Mouse (Mus musculus) T-helper 17 cell (primary cell): ENCODE results near the gene Sgk1.

Source experiments
- in situ Hi-C, 2 experiments: fragments of 300-600 bp; cut with MboI, MseI; formaldehyde crosslinking; loops; 1 replicate in 1 of 2; 2 replicates in 1 of 2; pipeline ENCODE4 v1.15.1; 2025; ENCODE audit warnings: high pct_unique_total_duplicates in 2 of 2

Gene Sgk1

GRCm38 (mm10) chr10:21997550-21998204, 115.7 kb downstream of the Sgk1 start:
- in situ Hi-C loops, result loop anchor here in 1 of 2 experiments (5.0 to 10.0 kb wide), 3 partner anchors 395 to 1003 kb away; no protein-coding TSS in a partner anchor

DNA sequence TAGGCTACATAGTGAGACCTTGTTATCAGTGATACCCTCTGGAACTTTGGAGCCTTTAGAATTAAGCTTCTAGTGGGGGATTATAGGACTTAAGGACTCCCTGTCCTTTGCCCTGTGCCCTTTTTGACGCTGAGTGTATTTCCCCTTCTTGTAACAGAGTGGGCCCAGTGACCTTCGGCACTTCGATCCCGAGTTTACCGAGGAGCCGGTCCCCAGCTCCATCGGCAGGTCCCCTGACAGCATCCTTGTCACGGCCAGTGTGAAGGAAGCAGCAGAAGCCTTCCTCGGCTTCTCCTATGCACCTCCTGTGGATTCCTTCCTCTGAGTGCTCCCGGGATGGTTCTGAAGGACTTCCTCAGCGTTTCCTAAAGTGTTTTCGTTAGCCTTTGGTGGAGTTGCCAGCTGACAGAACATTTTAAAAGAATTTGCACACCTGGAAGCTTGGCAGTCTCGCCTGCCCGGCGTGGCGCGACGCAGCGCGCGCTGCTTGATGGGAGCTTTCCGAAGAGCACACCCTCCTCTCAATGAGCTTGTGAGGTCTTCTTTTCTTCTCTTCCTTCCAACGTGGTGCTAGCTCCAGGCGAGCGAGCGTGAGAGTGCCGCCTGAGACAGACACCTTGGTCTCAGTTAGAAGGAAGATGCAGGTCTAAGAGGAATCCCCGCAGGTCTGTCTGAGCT, 116.7 kb downstream of the Sgk1 start:
- in situ Hi-C loops, result loop anchor here in 1 of 2 experiments (5.0 to 10.0 kb wide), 3 partner anchors 396 to 1004 kb away; no protein-coding TSS in a partner anchor

GRCm38 (mm10) chr10:22000491-22001306, 118.7 kb downstream of the Sgk1 start:
- in situ Hi-C loops, result loop anchor here (5.0 to 10.0 kb wide), 2 partner anchors 406 to 618 kb away; partner anchors contain the start of gene 1700020N01Rik (in 1 of the 2)

- in situ Hi-C loops, result loop anchor here (5.0 to 10.0 kb wide), 2 partner anchors 407 to 619 kb away; partner anchors contain the start of gene 1700020N01Rik (in 1 of the 2)
Observed at GRCm38 (mm10) chr10:22001621-22002020, 119.6 kb downstream of the Sgk1 start.

DNA sequence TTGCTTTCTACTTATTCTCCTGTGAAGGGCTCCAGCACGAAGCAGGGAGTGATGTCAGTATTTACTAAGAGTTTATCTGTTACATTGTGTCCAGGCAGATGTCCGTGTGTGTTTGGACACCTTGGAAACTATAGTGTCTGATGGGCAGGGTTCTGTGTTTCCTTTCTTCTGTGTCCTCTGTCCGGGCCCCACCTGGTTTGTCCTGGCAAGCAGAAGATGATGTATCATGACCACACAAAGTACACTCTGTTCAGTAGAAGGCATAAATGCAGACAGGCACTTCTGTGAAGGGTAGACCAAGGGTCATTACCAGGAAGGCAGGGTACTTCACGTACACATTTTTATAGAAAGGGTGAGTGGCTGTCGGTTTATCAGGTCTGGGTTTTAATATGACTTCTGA, 122.8 kb downstream of the Sgk1 start:
- in situ Hi-C loops, result loop anchor here (5.0 to 10.0 kb wide), 3 partner anchors 410 to 622 kb away; partner anchors contain the start of gene 1700020N01Rik (in 1 of the 2)

DNA sequence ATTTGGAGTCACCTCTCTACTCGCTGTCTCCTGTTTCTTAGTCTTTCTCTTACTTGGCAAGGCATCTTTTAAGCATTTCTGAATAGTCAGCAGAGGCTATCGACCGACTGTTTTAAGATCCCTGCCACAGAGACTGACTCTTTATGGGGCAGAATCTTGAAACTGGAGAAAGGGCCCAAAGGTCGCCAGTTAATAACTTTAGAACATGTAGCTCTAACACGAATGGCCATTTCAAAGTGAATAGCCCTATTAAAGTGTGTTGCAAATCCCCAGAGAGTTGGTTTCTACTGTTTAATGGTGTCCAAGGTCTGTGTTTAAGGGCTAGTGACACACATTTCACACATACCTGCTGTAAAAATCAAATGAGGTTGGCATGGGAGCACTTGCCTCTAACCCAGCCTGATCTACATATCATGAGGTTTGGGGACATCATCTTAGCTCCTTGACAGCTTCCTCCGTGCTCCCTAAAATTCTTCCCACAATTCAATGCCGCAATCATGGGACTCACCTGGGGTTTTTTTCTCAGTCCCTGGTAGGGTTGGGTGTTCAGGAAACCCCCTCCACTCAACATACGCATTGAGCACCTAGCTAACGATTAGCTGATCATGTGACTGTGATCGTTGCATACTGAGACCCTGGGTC, 125.3 kb downstream of the Sgk1 start:
- in situ Hi-C loops, result loop anchor here in 1 of 2 experiments (5.0 to 10.0 kb wide), 3 partner anchors 412 to 625 kb away; partner anchors contain the start of gene 1700020N01Rik

DNA sequence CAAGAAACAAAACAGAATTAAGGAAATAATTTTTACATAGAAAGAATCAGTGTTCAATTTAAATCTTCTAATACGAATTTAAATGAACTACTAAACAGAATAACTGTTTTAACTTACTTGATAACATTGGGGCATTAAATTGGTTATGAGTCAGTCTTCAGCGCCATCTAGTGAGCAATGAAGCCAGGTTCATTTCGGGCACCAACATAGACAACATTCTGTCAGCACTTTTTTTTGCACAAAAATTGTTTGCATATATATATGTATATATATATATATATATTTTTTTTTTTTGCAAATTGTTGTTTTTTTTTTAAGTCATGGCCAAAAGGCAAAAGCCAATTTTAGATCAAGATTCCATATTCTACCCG, 125.8 kb downstream of the Sgk1 start:
- in situ Hi-C loops, result loop anchor here in 1 of 2 experiments (5.0 to 10.0 kb wide), 3 partner anchors 413 to 625 kb away; partner anchors contain the start of gene 1700020N01Rik

DNA sequence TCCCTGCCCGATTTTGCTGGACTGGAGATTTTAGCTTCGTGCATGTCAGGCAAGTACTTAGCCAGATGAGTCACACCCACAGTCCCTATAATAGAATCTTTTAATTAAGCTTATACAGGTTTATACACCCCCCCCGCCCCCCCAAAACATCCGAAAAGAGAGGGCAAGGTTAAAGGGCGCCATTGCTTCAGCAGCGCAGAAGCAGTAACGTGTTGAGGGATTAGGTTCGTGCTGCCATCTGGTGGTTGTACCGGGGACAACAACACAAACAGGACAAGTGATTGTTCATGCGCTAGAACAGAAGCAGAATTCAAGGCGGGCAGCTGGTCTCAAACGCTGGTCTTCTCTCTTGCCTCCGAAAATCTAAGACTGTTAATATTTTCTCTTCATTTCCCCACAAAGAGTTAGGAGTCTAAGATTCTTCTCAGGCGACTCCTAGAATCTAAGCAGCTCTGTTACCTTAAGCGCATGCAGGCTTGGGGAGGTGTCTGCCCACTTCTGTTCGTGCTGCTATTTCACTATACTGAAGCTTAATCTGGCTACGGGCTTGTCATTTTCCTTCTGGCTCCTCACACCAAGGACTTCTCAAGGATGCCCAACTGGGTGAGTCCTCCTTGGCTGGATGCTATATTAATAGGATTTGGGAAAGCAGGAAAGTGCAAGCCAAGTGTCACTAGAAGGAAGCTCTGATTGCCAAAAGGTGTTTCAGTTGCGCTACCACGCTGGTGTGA, 128.3 kb downstream of the Sgk1 start:
- in situ Hi-C loops, result no loop called here

DNA sequence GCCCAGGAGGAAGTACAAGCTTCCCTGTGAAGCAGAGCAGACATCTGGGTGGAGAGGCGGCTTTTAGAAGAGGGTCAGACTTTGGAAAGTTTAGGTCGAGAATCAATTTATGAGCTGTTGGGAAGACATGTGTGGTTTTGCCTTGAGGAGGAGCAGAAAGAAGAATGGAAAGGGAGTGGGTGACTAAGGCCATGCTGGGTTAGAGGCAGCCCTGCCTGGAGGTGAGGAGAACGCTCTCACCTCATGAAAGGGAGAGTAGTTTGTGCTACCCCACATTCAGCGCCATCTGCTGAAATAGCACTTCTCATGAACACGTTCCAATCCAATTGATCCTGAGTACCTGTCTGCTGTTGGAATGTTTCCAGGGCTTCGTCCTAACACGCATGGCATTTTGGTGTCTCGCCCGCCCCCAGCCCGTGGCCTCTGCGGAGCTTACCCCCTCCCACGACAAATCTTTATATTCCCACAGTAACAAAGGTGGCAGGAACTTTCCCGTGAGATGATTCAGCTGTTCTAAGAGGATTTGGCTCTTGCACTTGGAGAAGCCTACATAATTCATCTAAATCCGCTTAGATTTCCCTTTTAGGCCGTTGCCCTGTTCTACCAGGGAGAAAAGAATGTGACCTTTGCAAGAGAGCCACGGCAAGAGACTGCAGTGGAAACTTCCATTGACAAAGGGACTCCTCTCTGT, 135.6 kb downstream of the Sgk1 start:
- in situ Hi-C loops, result no loop called here

- in situ Hi-C loops, result no loop called here
Observed at GRCm38 (mm10) chr10:22018618-22019017, 136.6 kb downstream of the Sgk1 start.

DNA sequence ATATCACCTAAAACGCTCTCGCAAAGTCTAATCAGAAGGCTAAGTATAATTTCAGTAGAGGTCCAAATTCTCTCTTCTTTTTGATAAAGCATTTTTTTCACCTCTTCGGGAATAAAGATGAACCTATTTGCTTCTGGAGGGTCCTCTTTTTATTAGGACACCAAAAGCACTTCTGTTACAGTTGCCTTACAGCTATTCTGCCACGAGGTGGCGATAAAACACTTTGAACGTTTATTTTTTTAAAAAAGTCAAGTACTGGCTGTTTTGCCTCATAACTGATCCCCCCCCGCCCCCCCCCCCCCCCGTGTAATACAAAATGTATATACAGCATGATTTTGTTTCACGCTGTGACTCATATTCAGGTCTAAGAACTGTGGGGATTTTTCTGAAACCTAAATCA, 152.3 kb downstream of the Sgk1 start:
- in situ Hi-C loops, result loop anchor here (10.0 to 25.0 kb wide), 3 partner anchors 120 to 453 kb away; partner anchors contain the start of genes H60b (in 1 of the 2) and Raet1e (in 1 of the 2)

- in situ Hi-C loops, result loop anchor here (5.0 to 25.0 kb wide), 5 partner anchors 119 to 451 kb away; partner anchors contain the start of genes H60b (in 1 of the 2) and Raet1e (in 1 of the 2)
Observed at GRCm38 (mm10) chr10:22036256-22036655, 154.3 kb downstream of the Sgk1 start.
